Mouse (Mus musculus) bone marrow, adult 2 months (tissue): ENCODE measurements at regions not wholly inside any gene's neighbourhood (a gene's known extent, or its start where the extent isn't known, plus 50 kb on each side); places are given as distances from the start of the nearest gene placed in this dataset.

Experiments used
- H3K27ac ChIP-seq: fragments of 200-500 bp; 2 replicates; pipeline ENCODE4 v1.5.1; 2012; ENCODE audit warnings: low read depth, mild to moderate bottlenecking, control low read depth, inconsistent platforms, low read length; ENCODE audit not compliant: control insufficient read depth, poor library complexity, insufficient read depth
- H3K4me1 ChIP-seq: fragments of 200-500 bp; 2 replicates; pipeline ENCODE4 v1.6.1; 2011; ENCODE audit warnings: low read length; ENCODE audit not compliant: control insufficient read depth, insufficient read depth
- H3K4me3 ChIP-seq: fragments of 200-500 bp; replicated peaks from 2 replicates; pipeline ENCODE3; 2011; ENCODE audit warnings: mild to moderate bottlenecking, low read depth, low read length, control low read depth; ENCODE audit not compliant: control insufficient read depth
- CTCF ChIP-seq: fragments of 200-500 bp; IDR thresholded peaks from 2 replicates; pipeline ENCODE4 v1.5.1; 2011; ENCODE audit warnings: low read length, control low read depth; ENCODE audit not compliant: control insufficient read depth, insufficient read depth
- POLR2A ChIP-seq: fragments of 200-500 bp; IDR thresholded peaks from 2 replicates; pipeline ENCODE4 v1.6.1; 2011; ENCODE audit warnings: low read depth, mild to moderate bottlenecking, control low read depth, low read length, borderline replicate concordance; ENCODE audit not compliant: control insufficient read depth
- WGBS: fragments of 180-500 bp; shearing (Covaris S2); methylation state at CpG from one replicate; pipeline ENCODE4 v1.1.7; 2018; 5-methylcytosine and 5-hydroxymethylcytosine counted together

DNA sequence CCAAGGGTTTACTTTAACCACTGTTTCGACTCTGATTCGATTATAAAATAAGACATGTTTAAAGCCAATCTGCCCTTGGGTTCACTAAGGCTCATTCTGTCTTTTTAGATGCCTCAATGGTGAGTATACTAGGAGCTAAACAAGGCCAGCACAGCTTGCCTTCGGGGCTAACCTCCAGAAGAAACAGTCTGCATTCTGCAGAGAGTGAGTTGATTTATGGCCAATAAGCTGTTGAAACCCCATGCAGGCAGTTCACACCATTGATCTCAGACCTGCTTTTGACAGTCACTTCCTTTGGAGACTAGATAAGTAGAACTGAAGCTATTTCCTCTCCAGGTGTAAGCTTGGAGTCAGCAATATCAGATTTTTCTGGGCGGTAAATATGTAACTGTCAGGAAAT is 679.0 kb downstream of the Pdcd6ip start:
- 55% methylated on average over 4 of the region's 4 CpGs for WGBS
- Histone ChIP-seq H3K27ac (no peak overlapping the region), H3K4me1 (no peaks in the 10 kb centered on the region), H3K4me3 (no peak overlapping the region)
- no peak for TF ChIP-seq POLR2A
- no peak for TF ChIP-seq CTCF

- WGBS: 66% methylated on average over 4 of the region's 4 CpGs
- H3K4me3 ChIP-seq: no peak overlapping the region
- no peak overlapping the region for H3K27ac ChIP-seq
- TF ChIP-seq CTCF (no peak), POLR2A (no peak)
- no peaks in the 10 kb centered on the region for H3K4me1 ChIP-seq
Observed at GRCm38 (mm10) chr9:113026904-113027193, 681.2 kb downstream of the Pdcd6ip start.

DNA sequence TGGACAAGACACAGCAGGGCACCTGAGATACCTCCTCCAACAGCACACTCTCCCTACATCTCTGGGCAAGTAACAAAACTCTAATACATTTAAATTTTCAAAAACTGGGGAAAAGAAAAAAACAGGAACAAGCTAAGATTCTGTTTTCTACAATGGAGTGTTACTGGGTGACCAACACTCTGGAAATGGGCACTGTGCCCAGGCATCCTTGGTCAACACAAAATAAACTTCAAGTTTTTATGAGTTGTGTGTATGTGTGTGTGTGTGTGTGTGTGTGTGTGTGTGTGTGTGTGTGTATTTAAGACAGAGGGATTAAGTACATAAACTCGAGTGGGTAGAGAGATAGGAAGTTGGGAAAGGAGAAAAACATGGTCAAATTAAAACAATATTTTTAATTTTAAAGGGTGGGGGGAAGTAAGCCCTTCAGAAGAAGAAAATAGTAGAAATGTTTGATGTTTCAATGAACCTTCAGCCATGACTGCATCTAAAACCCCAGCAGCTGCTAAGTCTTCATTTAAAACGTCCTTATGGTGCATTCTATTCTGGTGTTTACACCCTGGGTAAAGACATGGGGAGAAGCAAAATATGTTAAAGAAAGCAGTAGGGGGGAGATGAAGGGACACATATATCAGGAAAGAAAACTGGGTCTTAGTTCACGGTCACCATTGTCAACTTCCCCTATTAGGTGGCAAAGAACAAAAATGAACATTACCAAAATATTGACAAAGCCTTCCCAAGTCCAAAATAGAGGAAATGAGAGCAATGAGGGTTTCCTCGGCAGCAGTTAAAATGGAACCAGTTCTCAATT is 681.8 kb downstream of the Pdcd6ip start:
- Histone ChIP-seq H3K27ac (no peak overlapping the region), H3K4me1 (no peaks in the 10 kb centered on the region), H3K4me3 (no peak overlapping the region)
- 34% methylated on average over 4 of the region's 4 CpGs for WGBS
- TF ChIP-seq CTCF (no peak), POLR2A (no peak)

DNA sequence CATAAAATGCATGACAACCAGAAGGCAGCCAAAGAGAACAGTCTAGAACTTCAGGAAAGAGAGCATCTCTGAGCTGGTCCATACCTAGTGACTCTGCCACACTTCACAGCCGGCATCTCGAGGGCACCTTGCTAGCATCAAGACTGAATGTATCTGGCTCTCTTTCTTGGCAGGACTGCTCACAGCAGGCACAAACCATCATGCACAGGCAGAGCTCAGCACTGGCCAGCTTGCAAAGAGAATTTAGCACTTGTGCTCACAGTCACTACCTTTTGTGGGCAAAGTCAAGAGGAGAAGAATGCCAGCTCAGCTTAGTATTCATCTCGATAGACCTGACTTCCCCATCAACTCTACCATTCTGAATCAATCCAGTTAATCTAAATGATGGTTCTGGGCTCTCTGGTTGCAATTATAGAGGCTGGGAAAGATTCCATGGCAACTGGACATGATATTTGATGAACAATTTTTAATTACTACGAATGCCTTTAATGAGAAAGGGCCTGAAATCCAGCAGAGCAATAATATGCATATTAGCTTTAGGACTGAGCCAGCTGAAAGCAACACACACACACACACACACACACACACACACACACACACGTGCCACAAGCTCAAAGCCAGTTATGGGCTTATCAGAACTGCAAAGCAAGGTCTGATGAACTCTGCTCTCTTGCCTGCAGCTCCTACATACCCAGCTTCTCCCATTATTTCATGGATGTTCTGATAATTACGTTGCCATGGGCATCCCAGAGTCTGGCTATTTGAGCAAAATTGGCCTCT is 686.0 kb downstream of the Pdcd6ip start:
- H3K4me1 ChIP-seq: no peaks in the 10 kb centered on the region
- 72% methylated on average over 6 of the region's 6 CpGs for WGBS
- no peak overlapping the region for H3K4me3 ChIP-seq
- TF ChIP-seq CTCF (no peak), POLR2A (no peak)
- no peak overlapping the region for H3K27ac ChIP-seq

DNA sequence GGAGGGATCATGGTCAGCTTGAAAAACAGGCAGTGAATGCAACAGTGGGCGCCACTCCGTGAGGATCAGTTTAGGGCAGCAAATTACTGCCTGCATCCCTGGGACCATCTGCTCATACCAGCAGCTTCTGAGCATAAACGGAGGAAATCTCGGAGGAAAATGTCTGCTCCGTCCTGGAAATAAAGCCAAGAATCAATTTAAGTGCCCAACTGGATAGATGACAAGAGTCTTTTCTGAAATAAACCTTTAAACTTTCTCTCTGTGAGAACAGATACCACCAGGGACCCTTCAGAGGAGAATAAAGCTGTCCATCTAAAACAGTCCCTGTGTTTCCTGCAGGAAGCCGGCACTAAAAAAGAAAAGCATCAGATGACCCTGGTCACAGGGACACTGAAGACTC is 688.5 kb downstream of the Pdcd6ip start:
- WGBS: 68% methylated on average over 6 of the region's 6 CpGs
- TF ChIP-seq POLR2A (no peak), CTCF (no peak)
- Histone ChIP-seq H3K4me3 (no peak overlapping the region), H3K27ac (no peak overlapping the region), H3K4me1 (no peaks in the 10 kb centered on the region)

GRCm38 (mm10) chr9:113008106-113008505 is 700.0 kb downstream of the Pdcd6ip start:
- Histone ChIP-seq H3K27ac (no peak overlapping the region), H3K4me3 (no peak overlapping the region), H3K4me1 (no peaks in the 10 kb centered on the region)
- TF ChIP-seq CTCF: no peak
- no peak for TF ChIP-seq POLR2A
- WGBS: 63% methylated on average over 4 of the region's 4 CpGs

DNA sequence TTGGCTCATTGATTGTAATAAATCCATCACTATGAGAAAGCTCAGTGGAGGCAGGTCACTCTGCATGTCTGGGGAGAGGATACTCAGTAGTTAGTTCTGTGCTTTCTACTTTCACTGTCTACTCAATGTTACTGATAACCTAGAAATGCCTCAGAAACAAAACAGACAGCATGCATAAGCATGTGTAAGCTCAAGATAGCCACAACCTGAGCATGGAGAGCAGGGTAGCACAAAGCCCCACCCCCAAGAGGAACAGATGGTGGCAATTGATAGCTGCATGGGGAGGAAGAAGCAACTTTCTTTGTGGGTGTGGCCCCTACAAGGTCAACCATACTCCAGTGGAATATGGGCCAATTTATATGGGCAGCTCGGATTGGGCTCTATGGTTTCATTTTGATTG is 711.9 kb downstream of the Pdcd6ip start:
- TF ChIP-seq POLR2A (no peak), CTCF (no peak)
- H3K27ac ChIP-seq: no peak overlapping the region
- H3K4me3 ChIP-seq: no peak overlapping the region
- 48% methylated on average over 1 of the region's 1 CpGs for WGBS
- H3K4me1 ChIP-seq: no peaks in the 10 kb centered on the region

DNA sequence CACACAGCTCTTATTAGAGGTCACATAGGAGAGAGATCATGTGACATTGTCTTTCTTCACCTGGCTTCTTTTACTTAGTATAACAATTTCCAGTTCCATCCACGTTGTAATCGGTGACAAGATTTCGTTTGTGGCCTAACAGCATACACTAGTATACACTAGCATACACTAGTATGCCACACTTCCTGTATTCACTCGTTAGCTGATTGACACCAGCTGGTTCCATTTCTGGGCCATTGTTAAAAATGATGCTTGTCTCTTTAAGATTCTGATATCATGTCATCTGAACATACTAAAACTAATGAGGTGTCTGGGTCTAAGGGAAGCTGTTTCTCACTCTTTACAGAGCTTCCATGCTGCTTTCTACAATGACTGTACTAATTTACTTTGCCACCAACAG is 713.3 kb downstream of the Pdcd6ip start:
- no peaks in the 10 kb centered on the region for H3K4me1 ChIP-seq
- no peak overlapping the region for H3K27ac ChIP-seq
- H3K4me3 ChIP-seq: no peak overlapping the region
- 69% methylated on average over 4 of the region's 4 CpGs for WGBS
- TF ChIP-seq CTCF (no peak), POLR2A (no peak)

GRCm38 (mm10) chr9:112993627-112994026 is 714.4 kb downstream of the Pdcd6ip start:
- Histone ChIP-seq H3K27ac (no peak overlapping the region), H3K4me3 (no peak overlapping the region), H3K4me1 (no peaks in the 10 kb centered on the region)
- TF ChIP-seq POLR2A: no peak
- no peak for TF ChIP-seq CTCF
- 62% methylated on average over 2 of the region's 2 CpGs for WGBS

DNA sequence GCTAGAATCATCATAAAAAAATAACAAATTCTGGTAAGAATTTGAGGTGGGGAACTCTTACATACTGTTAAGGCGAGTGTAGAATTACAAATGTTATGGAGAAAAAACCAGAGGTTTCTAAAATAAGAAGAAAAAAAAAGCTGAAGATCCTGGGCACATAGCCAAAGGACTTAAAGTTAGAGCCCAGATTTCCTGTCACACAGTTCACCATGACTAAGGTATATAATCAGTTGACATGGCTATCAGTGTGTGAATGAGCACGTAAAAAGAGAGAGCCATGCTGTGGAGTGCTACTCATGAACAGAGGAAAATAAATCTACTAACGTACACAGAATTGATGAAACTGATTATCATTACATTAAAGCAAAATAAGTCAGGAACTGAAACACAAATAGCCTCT is 715.1 kb downstream of the Pdcd6ip start:
- Histone ChIP-seq H3K27ac (no peak overlapping the region), H3K4me1 (no peaks in the 10 kb centered on the region), H3K4me3 (no peak overlapping the region)
- WGBS: 16% methylated on average over 3 of the region's 3 CpGs
- TF ChIP-seq CTCF (no peak), POLR2A (no peak)
